Mouse (Mus musculus): Measurements from ENCODE around the gene C1qtnf6.

- TF ChIP-seq POLR2AphosphoS5 (IDR thresholded peaks at IDR 0.05; ENCODE audit: insufficient replicate concordance, low read depth, low read length) = no peak
- no peak for TF ChIP-seq CTCF (IDR thresholded peaks at IDR 0.05; ENCODE audit: low read depth, low read length)
- TF ChIP-seq TAL1 (conservative IDR thresholded peaks at IDR 0.05; ENCODE audit: low read depth, low read length) = no peak
- no peak for TF ChIP-seq GATA1 (IDR thresholded peaks at IDR 0.05; ENCODE audit: borderline replicate concordance, low read length)
- no peak for TF ChIP-seq GATA2 (IDR thresholded peaks at IDR 0.05; ENCODE audit: borderline replicate concordance, low read depth, low read length)
Measured at GRCm38 (mm10) chr15:78527973-78528372, 3.2 kb downstream of the C1qtnf6 start.

All from G1E (cell line).